Mouse (Mus musculus) large intestine, adult 2 months (tissue): ENCODE data around the gene Tectb. TPM values are rescaled to one million over a fixed set of nuclear protein-coding genes. Genes with fewer than 3 reads are reported as not detected.
A peak's percentile ranks its signal among the peaks of the same experiment; 100 is the strongest.

Source experiments
- DNase-seq: peaks from one replicate; pipeline ENCODE4 v3.0.0-alpha.2; 2012; ENCODE audit warnings: low read depth, low spot score
- WGBS: fragments of 180-500 bp; shearing (Covaris S2); methylation state at CpG from one replicate; pipeline ENCODE4 v1.1.7; 2018; 5-methylcytosine and 5-hydroxymethylcytosine counted together
- polyA plus RNA-seq: library from polyadenylated mRNA; depleted of rRNA; stranded (reverse); fragments of >200 nt; gene quantifications from 2 replicates; pipeline ENCODE4 v1.2.3, GENCODE M21; 2012

Gene Tectb
- polyA plus RNA-seq, 1 experiment: not detected

GRCm38 (mm10) chr19:55206482-55207138 lies 26.1 kb downstream of the Tectb start:
- no peak for DNase-seq
- WGBS: 39% methylated on average over 8 of the region's 8 CpGs

GRCm38 (mm10) chr19:55207205-55207604 lies 26.7 kb downstream of the Tectb start:
- 48% methylated on average over 6 of the region's 6 CpGs for WGBS
- no peak for DNase-seq

DNA sequence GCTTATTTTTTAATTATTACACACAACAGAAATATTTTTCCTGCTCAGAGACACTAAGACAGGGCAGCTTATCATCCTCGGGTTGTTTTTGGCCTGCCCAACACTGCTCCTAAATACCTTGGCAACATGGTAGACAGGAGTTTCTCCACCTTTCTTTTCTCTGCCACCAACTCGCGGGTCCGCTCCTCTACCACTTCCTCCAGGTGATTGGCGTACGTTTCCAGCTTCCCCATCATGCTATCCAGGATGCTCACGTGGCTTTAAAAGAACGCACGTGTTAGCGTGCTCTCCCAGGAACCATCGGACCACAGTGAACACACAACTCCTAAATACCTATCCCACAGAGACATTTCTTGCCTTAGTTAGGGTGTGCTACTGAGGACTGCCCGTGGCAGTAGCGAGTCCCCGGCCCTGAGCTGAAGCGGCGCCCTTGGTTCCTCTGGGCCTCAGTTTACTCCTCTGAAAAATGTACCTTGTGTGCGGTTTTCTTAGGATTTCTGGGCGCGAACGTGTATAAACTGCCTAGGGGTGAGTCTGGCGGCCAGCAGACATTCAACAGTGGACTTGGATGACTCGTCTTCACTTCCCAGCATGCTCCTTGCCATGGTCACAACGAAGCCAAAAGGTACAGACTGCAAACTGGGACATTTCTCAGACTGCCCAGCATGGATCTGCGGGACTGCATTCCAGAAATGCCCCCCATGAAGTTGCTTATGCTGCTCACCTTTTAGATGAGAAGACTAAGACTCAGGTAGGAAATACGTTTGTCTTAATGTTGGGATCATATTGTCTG lies 27.4 kb downstream of the Tectb start:
- WGBS: 53% methylated on average over 25 of the region's 25 CpGs
- DNase-seq: no peak

GRCm38 (mm10) chr19:55208654-55209053 lies 28.1 kb downstream of the Tectb start:
- DNase-seq: no peak
- 66% methylated on average over 4 of the region's 4 CpGs for WGBS

GRCm38 (mm10) chr19:55209084-55209483 lies 28.6 kb downstream of the Tectb start:
- 84% methylated on average over 3 of the region's 3 CpGs for WGBS
- DNase-seq: no peak

GRCm38 (mm10) chr19:55211698-55212097 lies 31.2 kb downstream of the Tectb start:
- DNase-seq: no peak
- WGBS: 95% methylated on average over 1 of the region's 1 CpGs

DNA sequence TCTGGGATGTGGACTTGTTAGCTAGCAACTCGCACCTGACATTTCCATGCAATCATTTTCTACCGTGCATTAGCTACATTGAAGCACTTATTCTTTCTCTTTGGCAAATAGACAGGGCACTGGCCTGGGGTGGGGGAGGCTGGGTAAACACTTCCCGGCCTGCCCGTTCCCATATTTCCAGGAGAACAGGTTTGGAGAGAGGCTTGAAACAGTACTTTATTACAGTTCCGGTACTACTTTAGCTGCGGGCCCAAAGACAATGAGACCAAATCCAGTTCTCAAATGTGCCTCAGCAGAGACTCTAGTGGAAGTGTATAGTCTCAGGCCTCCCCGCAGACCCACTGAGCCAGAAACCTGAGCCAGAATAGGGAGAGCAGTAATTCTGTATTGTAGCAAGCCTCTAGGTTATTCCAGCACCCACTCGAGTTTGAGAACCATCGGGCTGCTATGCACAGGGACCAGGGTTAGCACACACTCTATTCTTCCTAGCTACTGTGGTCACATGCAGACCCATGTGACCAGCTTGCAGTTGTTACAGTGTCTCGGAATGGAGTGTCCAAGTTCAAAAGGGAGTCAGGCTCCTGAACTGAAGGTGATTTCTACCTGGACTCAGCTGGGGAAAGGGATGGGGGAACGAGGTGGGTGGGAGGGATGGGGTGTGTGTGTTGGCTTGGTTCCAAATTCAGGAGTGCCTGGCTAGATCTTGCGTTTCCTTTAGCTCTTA lies 33.2 kb downstream of the Tectb start:
- 28% methylated on average over 12 of the region's 12 CpGs for WGBS
- no peak for DNase-seq

- 69% methylated on average over 4 of the region's 4 CpGs for WGBS
- no peak for DNase-seq
Observed at GRCm38 (mm10) chr19:55216876-55217275, 36.3 kb downstream of the Tectb start.

- WGBS: 70% methylated on average over 9 of the region's 9 CpGs
- DNase-seq: no peak
Observed at GRCm38 (mm10) chr19:55217365-55217764, 36.8 kb downstream of the Tectb start.

GRCm38 (mm10) chr19:55218192-55218739 lies 37.7 kb downstream of the Tectb start:
- DNase-seq: no peak
- 5% methylated on average over 20 of the region's 20 CpGs for WGBS

GRCm38 (mm10) chr19:55218741-55219221 lies 38.2 kb downstream of the Tectb start:
- WGBS: 28% methylated on average over 12 of the region's 12 CpGs

GRCm38 (mm10) chr19:55219359-55219758 lies 38.8 kb downstream of the Tectb start:
- 53% methylated on average over 8 of the region's 8 CpGs for WGBS
- DNase-seq: no peak

More at GRCm38 (mm10) chr19:55218741-55219221, 38.2 kb downstream of the Tectb start:
- DNase-seq: no peak

DNA sequence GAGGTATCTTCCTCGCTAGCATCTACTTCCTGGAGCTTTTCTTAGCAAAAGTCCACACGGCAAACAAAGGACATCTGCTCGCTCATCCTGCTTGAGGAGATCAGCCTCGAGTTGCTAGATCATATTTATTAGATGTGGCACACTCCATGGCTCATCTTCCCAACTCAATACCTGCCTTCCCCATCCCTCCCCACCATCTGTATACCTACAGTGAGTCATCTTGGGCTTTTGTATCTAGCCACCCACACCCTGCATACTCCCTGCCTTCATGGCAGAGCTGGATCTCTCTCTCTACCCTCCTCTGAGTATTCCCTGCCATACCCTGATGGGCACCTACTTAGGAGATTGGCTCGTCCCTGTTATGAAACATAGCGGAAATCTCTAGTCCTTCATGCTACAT lies 40.7 kb downstream of the Tectb start:
- 74% methylated on average over 6 of the region's 6 CpGs for WGBS
- DNase-seq: no peak

- 89% methylated on average over 9 of the region's 9 CpGs for WGBS
- DNase-seq: no peak
Observed at GRCm38 (mm10) chr19:55222268-55222667, 41.7 kb downstream of the Tectb start.

- 71% methylated on average over 5 of the region's 5 CpGs for WGBS
- DNase-seq: no peak
Observed at GRCm38 (mm10) chr19:55226621-55227020, 46.1 kb downstream of the Tectb start.

- DNase-seq: no peak
- WGBS: 69% methylated on average over 7 of the region's 7 CpGs
Observed at GRCm38 (mm10) chr19:55227135-55227534, 46.6 kb downstream of the Tectb start.

GRCm38 (mm10) chr19:55231081-55231480 lies 50.5 kb downstream of the Tectb start:
- WGBS: 75% methylated on average over 10 of the region's 10 CpGs
- no peak for DNase-seq

DNA sequence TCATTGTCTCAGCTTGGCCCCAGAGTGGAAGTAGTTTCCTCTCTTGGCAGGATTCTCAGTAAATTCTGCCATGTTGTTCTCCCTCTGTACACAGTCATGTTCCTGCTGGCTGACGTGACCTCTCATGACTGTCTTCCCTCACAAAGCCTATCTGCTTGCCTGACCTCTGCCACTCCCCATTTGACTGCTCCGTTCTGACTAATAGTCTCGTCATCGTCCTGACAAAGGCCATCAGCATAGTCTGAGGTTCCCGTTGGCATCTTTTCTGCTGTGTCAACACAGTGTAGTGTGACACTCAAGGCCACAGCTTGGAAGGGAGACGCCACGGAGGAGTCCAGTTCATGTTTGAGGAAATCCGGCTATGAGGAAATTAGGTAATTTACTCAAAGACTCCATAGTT lies 51.6 kb downstream of the Tectb start:
- WGBS: 17% methylated on average over 8 of the region's 8 CpGs
- peak; percentile 56 for DNase-seq

- DNase-seq: no peak
- 13% methylated on average over 2 of the region's 2 CpGs for WGBS
Observed at GRCm38 (mm10) chr19:55236026-55236425, 55.5 kb downstream of the Tectb start.

- WGBS: 78% methylated on average over 5 of the region's 5 CpGs
- DNase-seq: no peak
Observed at GRCm38 (mm10) chr19:55236564-55236963, 56.0 kb downstream of the Tectb start.
